Mouse (Mus musculus): ENCODE measurements around the gene Uhmk1. TPM values are rescaled to one million over a fixed set of nuclear protein-coding genes. Genes with fewer than 3 reads are reported as not detected.
A peak's percentile ranks its signal among the peaks of the same experiment; 100 is the strongest.

The Uhmk1 gene
- polyA plus RNA-seq, 1 experiment from 2014 or later: 6.7 TPM

DNA sequence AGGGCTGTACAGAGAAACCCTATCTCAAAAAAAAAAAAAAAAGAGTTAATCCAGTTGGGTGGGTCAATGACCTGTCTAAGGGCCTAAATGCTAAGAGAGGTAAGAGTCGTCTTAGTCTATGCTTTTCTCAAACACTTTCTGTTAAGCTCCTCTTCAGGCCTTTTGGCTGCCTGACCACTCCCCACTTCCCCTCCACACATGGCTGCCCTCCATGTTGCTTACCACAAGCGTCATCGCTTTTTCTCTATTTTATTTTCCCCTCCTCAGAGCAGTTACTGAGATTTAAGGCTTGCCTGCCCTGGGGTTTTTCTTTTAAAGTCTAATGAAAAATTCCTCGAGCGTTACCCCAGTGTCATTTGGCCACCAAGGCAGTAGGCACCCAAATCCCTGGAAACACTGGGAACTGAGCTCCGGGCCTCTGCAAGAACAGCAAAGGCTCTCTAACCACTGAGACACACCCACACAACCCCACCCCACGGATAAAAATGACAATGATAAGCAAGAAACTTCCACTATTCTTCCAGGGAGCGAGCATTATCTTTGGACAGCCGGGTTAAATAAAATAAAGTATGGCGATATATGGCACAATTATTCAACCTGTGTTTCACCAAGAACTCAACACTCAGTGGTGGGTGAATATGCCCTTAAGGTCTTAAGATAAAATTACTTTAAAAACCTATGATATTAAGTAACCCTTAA, 1.9 kb downstream of the Uhmk1 start:
- 92% methylated on average over 10 of the region's 10 CpGs for WGBS
- no peak for ATAC-seq (ENCODE audit: insufficient number of reproducible peaks, low FRiP score, low TSS enrichment, low read depth)
- no peak overlapping the region for H3K27ac ChIP-seq (replicated peaks)
- no peaks in the 10 kb centered on the region for H3K9me3 ChIP-seq (replicated peaks)
- no peak overlapping the region for H3K4me3 ChIP-seq (replicated peaks)
- H3K36me3 ChIP-seq: peaks cover 30% of the 10 kb centered on the region
- H3K27me3 ChIP-seq: no peaks in the 10 kb centered on the region
- peaks cover 5% of the 10 kb centered on the region; the same call in 1 of the 2 replicates for H3K4me1 ChIP-seq
- H3K4me2 ChIP-seq (replicated peaks): no peak overlapping the region
- H3K9ac ChIP-seq: no peak overlapping the region

GRCm38 (mm10) chr1:170206395-170206794, 8.8 kb downstream of the Uhmk1 start:
- Histone ChIP-seq H3K9ac (no peak overlapping the region), H3K27me3 (no peaks in the 10 kb centered on the region), H3K36me3 (peaks cover 72% of the 10 kb centered on the region), H3K9me3 (replicated peaks) (no peaks in the 10 kb centered on the region), H3K27ac (replicated peaks) (no peak overlapping the region), H3K4me2 (replicated peaks) (no peak overlapping the region), H3K4me1 (no peaks in the 10 kb centered on the region), H3K4me3 (replicated peaks) (no peak overlapping the region)
- 92% methylated on average over 6 of the region's 6 CpGs for WGBS
- no peak for ATAC-seq (ENCODE audit: insufficient number of reproducible peaks, low FRiP score, low TSS enrichment, low read depth)

GRCm38 (mm10) chr1:170200379-170200778, 14.8 kb downstream of the Uhmk1 start:
- Histone ChIP-seq H3K4me2 (replicated peaks) (no peak overlapping the region), H3K27ac (replicated peaks) (no peak overlapping the region), H3K4me3 (replicated peaks) (no peak overlapping the region), H3K9me3 (replicated peaks) (no peaks in the 10 kb centered on the region), H3K4me1 (no peaks in the 10 kb centered on the region), H3K9ac (no peak overlapping the region), H3K36me3 (peaks cover 62% of the 10 kb centered on the region), H3K27me3 (no peaks in the 10 kb centered on the region)
- 79% methylated on average over 3 of the region's 3 CpGs for WGBS
- ATAC-seq (ENCODE audit: insufficient number of reproducible peaks, low FRiP score, low TSS enrichment, low read depth): no peak

GRCm38 (mm10) chr1:170196211-170196610, 19.0 kb downstream of the Uhmk1 start:
- no peak for ATAC-seq (ENCODE audit: insufficient number of reproducible peaks, low FRiP score, low TSS enrichment, low read depth)
- no peak overlapping the region for H3K27ac ChIP-seq (replicated peaks)
- H3K4me3 ChIP-seq (replicated peaks): no peak overlapping the region
- WGBS: 94% methylated on average over 8 of the region's 8 CpGs
- H3K4me1 ChIP-seq: no peaks in the 10 kb centered on the region
- H3K9me3 ChIP-seq (replicated peaks): no peaks in the 10 kb centered on the region
- peaks cover 70% of the 10 kb centered on the region for H3K36me3 ChIP-seq
- no peak overlapping the region for H3K9ac ChIP-seq
- H3K4me2 ChIP-seq (replicated peaks): no peak overlapping the region
- no peaks in the 10 kb centered on the region for H3K27me3 ChIP-seq

- H3K4me2 ChIP-seq (replicated peaks): no peak overlapping the region
- no peaks in the 10 kb centered on the region for H3K27me3 ChIP-seq
- no peak overlapping the region for H3K4me3 ChIP-seq (replicated peaks)
- no peak overlapping the region for H3K27ac ChIP-seq (replicated peaks)
- H3K9ac ChIP-seq: no peak overlapping the region
- no peaks in the 10 kb centered on the region for H3K4me1 ChIP-seq
- no peak for ATAC-seq (ENCODE audit: insufficient number of reproducible peaks, low FRiP score, low TSS enrichment, low read depth)
- peaks cover 42% of the 10 kb centered on the region for H3K36me3 ChIP-seq
- 90% methylated on average over 1 of the region's 1 CpGs for WGBS
- H3K9me3 ChIP-seq (replicated peaks): no peaks in the 10 kb centered on the region
Measured at GRCm38 (mm10) chr1:170191925-170192324, 23.3 kb downstream of the Uhmk1 start.

GRCm38 (mm10) chr1:170190225-170190624, 25.0 kb downstream of the Uhmk1 start:
- no peaks in the 10 kb centered on the region for H3K4me1 ChIP-seq
- no peaks in the 10 kb centered on the region for H3K27me3 ChIP-seq
- no peaks in the 10 kb centered on the region for H3K9me3 ChIP-seq (replicated peaks)
- H3K9ac ChIP-seq: no peak overlapping the region
- no peak for ATAC-seq (ENCODE audit: insufficient number of reproducible peaks, low FRiP score, low TSS enrichment, low read depth)
- WGBS: 74% methylated on average over 4 of the region's 4 CpGs
- no peak overlapping the region for H3K27ac ChIP-seq (replicated peaks)
- H3K36me3 ChIP-seq: peaks cover 27% of the 10 kb centered on the region
- H3K4me3 ChIP-seq (replicated peaks): no peak overlapping the region
- H3K4me2 ChIP-seq (replicated peaks): no peak overlapping the region

- ATAC-seq (ENCODE audit: insufficient number of reproducible peaks, low FRiP score, low TSS enrichment, low read depth): no peak
- no peaks in the 10 kb centered on the region for H3K4me1 ChIP-seq
Measured at GRCm38 (mm10) chr1:170188601-170189000, 26.6 kb downstream of the Uhmk1 start.

GRCm38 (mm10) chr1:170186531-170186930, 28.7 kb downstream of the Uhmk1 start:
- H3K36me3 ChIP-seq: no peaks in the 10 kb centered on the region
- ATAC-seq (ENCODE audit: insufficient number of reproducible peaks, low FRiP score, low TSS enrichment, low read depth): no peak
- no peaks in the 10 kb centered on the region for H3K9me3 ChIP-seq (replicated peaks)
- H3K9ac ChIP-seq: no peak overlapping the region
- H3K27ac ChIP-seq (replicated peaks): no peak overlapping the region
- no peaks in the 10 kb centered on the region for H3K27me3 ChIP-seq
- H3K4me3 ChIP-seq (replicated peaks): no peak overlapping the region
- WGBS: 82% methylated on average over 5 of the region's 5 CpGs
- no peaks in the 10 kb centered on the region for H3K4me1 ChIP-seq
- H3K4me2 ChIP-seq (replicated peaks): no peak overlapping the region

More at GRCm38 (mm10) chr1:170188601-170189000, 26.6 kb downstream of the Uhmk1 start:
- H3K9ac ChIP-seq: no peak overlapping the region
- H3K27ac ChIP-seq (replicated peaks): no peak overlapping the region
- no peak overlapping the region for H3K4me2 ChIP-seq (replicated peaks)
- WGBS: 58% methylated on average over 11 of the region's 11 CpGs
- H3K36me3 ChIP-seq: peaks cover 12% of the 10 kb centered on the region
- no peak overlapping the region for H3K4me3 ChIP-seq (replicated peaks)
- no peaks in the 10 kb centered on the region for H3K9me3 ChIP-seq (replicated peaks)
- H3K27me3 ChIP-seq: no peaks in the 10 kb centered on the region

DNA sequence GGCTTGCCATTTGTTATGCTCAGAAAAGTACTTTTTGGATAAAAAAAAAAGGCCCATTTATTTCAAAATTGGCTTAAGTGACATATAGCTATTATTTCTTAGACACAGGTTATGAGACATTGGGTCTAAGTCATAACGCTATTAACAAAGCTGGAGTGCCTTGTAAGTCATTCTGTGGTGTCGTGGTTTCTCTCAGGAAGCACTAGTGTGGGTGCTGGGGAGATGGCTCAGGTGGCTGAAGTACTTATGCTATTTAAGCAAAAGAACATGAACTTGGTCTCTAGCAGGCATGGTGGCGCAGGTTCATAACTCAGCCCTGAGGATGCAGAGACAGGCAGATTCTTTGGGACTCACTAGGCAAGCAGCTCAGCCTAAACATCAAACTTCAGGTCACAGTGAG, 30.1 kb downstream of the Uhmk1 start:
- H3K36me3 ChIP-seq: no peaks in the 10 kb centered on the region
- no peak for ATAC-seq (ENCODE audit: insufficient number of reproducible peaks, low FRiP score, low TSS enrichment, low read depth)
- WGBS: 93% methylated on average over 3 of the region's 3 CpGs
- H3K4me2 ChIP-seq (replicated peaks): no peak overlapping the region
- H3K9ac ChIP-seq: no peak overlapping the region
- H3K27ac ChIP-seq (replicated peaks): no peak overlapping the region
- H3K4me1 ChIP-seq: no peaks in the 10 kb centered on the region
- no peak overlapping the region for H3K4me3 ChIP-seq (replicated peaks)
- no peaks in the 10 kb centered on the region for H3K9me3 ChIP-seq (replicated peaks)
- H3K27me3 ChIP-seq: no peaks in the 10 kb centered on the region

GRCm38 (mm10) chr1:170182706-170183105, 32.5 kb downstream of the Uhmk1 start:
- Histone ChIP-seq H3K9me3 (replicated peaks) (no peaks in the 10 kb centered on the region), H3K36me3 (no peaks in the 10 kb centered on the region), H3K27me3 (no peaks in the 10 kb centered on the region), H3K27ac (replicated peaks) (no peak overlapping the region), H3K4me1 (no peaks in the 10 kb centered on the region), H3K9ac (no peak overlapping the region), H3K4me2 (replicated peaks) (no peak overlapping the region), H3K4me3 (replicated peaks) (no peak overlapping the region)
- ATAC-seq (ENCODE audit: insufficient number of reproducible peaks, low FRiP score, low TSS enrichment, low read depth): no peak

DNA sequence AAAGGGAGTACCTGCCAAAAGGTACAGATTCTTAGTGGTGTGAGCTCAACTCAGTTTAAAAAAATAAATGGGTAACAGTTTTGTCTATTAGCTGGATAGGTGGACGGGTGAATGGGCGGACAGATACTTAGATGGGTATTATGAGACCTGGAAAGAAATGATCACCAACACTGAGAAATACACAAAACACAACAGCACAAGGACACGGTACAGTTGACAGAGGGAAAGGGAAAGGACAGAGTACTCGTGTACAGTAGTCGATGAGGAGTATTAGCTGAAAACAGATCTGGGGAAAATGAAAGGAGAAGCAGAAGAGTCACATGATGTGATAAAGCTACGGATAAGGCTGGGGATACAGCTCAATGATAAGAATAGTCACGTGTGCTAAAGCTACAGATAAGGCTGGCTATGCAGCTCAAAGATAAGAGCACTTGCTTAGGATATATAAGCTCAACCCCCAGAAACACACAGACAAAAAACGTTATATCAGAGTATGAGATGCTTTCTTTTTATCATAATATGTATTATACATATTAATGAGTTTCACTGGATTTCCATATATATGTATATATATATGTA, 38.4 kb downstream of the Uhmk1 start:
- 83% methylated on average over 8 of the region's 8 CpGs for WGBS
- H3K4me3 ChIP-seq (replicated peaks): no peak overlapping the region
- H3K27me3 ChIP-seq: no peaks in the 10 kb centered on the region
- no peak for ATAC-seq (ENCODE audit: insufficient number of reproducible peaks, low FRiP score, low TSS enrichment, low read depth)
- no peaks in the 10 kb centered on the region for H3K36me3 ChIP-seq
- no peaks in the 10 kb centered on the region for H3K9me3 ChIP-seq (replicated peaks)
- H3K4me2 ChIP-seq (replicated peaks): no peak overlapping the region
- no peak overlapping the region for H3K27ac ChIP-seq (replicated peaks)
- H3K9ac ChIP-seq: no peak overlapping the region
- H3K4me1 ChIP-seq: peaks cover 14% of the 10 kb centered on the region

- Histone ChIP-seq H3K9me3 (replicated peaks) (no peaks in the 10 kb centered on the region), H3K36me3 (no peaks in the 10 kb centered on the region), H3K9ac (no peak overlapping the region), H3K27ac (replicated peaks) (no peak overlapping the region), H3K4me2 (replicated peaks) (peak overlapping the region; percentile 73; the same call in 1 of the 2 replicates), H3K4me1 (peaks cover 14% of the 10 kb centered on the region), H3K4me3 (replicated peaks) (no peak overlapping the region), H3K27me3 (no peaks in the 10 kb centered on the region)
- 50% methylated on average over 6 of the region's 6 CpGs for whole genome bisulfite sequencing
- ATAC-seq (ENCODE audit: insufficient number of reproducible peaks, low FRiP score, low TSS enrichment, low read depth): no peak
Measured at GRCm38 (mm10) chr1:170175848-170176247, 39.3 kb downstream of the Uhmk1 start.
